ENCODE assay signal across 9 mouse cellular contexts in genomic region chr19:40225102-40225760, GRCm38 (mm10). TPM values are rescaled to one million over a fixed set of nuclear protein-coding genes. Genes with fewer than 3 reads are reported as not detected.
A peak's percentile ranks its signal among the peaks of the same experiment; 100 is the strongest.
DNase-seq lines count a peak whose midpoint lies in the region; ATAC-seq and TF ChIP-seq lines count a peak whose summit lies in the region.
"Had no signal": no experiment of that assay in that cellular context is flagged by ENCODE, and none has a peak within 500 bp of the region (broad histone marks: within the 10 kb centered on the region; RNA-seq: fewer than 3 reads in every experiment).

No protein-coding gene starts in this region.

- POLR2A ChIA-PET in Patski (lab: Charles Lee) = no interaction called here

- H3K27ac ChIP-seq in intestine, postnatal 0 days (ENCODE audit: low read depth, low read length) = no peak overlapping the region
- H3K27ac ChIP-seq in midbrain, embryonic 15.5 days = no peak overlapping the region
- H3K27ac ChIP-seq in stomach, postnatal 0 days (replicated peaks) = no peak overlapping the region
- H3K27ac ChIP-seq: embryonic facial prominence, embryonic 15.5 days had no signal

- no peaks in the 10 kb centered on the region for H3K4me1 ChIP-seq in intestine, postnatal 0 days (replicated peaks; ENCODE audit: control insufficient read depth, insufficient read depth, low read length)
- no peaks in the 10 kb centered on the region for H3K4me1 ChIP-seq in midbrain, embryonic 15.5 days
- no peaks in the 10 kb centered on the region; the same call in 1 of the 2 replicates for H3K4me1 ChIP-seq in stomach, postnatal 0 days (replicated peaks; ENCODE audit: control insufficient read depth, insufficient read depth)
- H3K4me1 ChIP-seq: embryonic facial prominence, embryonic 15.5 days had no signal

- CTCF ChIA-PET in Patski (lab: Charles Lee) = interaction anchor here (0.8 to 1.9 kb wide), 5 partner anchors 11 to 1246 kb away, joined by 3 to 7 read pairs (median 4); no protein-coding TSS in a partner anchor

- no peaks in the 10 kb centered on the region for H3K9me3 ChIP-seq in intestine, postnatal 0 days (ENCODE audit: control insufficient read depth)
- no peaks in the 10 kb centered on the region for H3K9me3 ChIP-seq in midbrain, embryonic 15.5 days
- H3K9me3 ChIP-seq in stomach, postnatal 0 days (ENCODE audit: control insufficient read depth, low read length) = no peaks in the 10 kb centered on the region
- H3K9me3 ChIP-seq: embryonic facial prominence, embryonic 15.5 days had no signal

- DNase-seq in 416B (ENCODE audit: low read depth) = peak; percentile 57
- DNase-seq in Patski (ENCODE audit: low read depth, low spot score) = no peak
- DNase-seq in cerebellum, postnatal 10 days = peak; percentile 89 to 92
- peak; percentile 68 to 72 for DNase-seq in frontal cortex, postnatal 25 days (ENCODE audit: low spot score in 2 of 2)
- DNase-seq in left cerebral cortex, postnatal 36 days (ENCODE audit: low spot score in 2 of 2) = peak; percentile 58 to 76
- peak; percentile 79 for DNase-seq in stomach, postnatal 0 days (ENCODE audit: low spot score)

- TF ChIP-seq CTCF in Patski (IDR thresholded peaks at IDR 0.05) = peak; percentile 95
- peak; percentile 91 for TF ChIP-seq CTCF in intestine, postnatal 0 days (IDR thresholded peaks at IDR 0.05; ENCODE audit: low read depth)
- peak; percentile 90 for TF ChIP-seq CTCF in stomach, postnatal 0 days (IDR thresholded peaks at IDR 0.05; ENCODE audit: low read depth)

- no peak for TF ChIP-seq EP300 in stomach, postnatal 0 days (optimal IDR thresholded peaks at IDR 0.05)

- peak; percentile 85 for ATAC-seq in Patski
- peak; percentile 26; the same call in 1 of the 2 replicates for ATAC-seq in intestine, postnatal 0 days
- peak; percentile 89 for ATAC-seq in midbrain, embryonic 15.5 days (replicated peaks)
- 0 out of 2 replicates have a peak, but pooled peaks have one; percentile 59 for ATAC-seq in stomach, postnatal 0 days (ENCODE audit: low FRiP score, low TSS enrichment)

- intact Hi-C loops in left cerebral cortex, postnatal 36 days (cut with DNase I) = loop anchor here (2.0 kb wide), 1 partner anchor 1242 kb away; no protein-coding TSS in a partner anchor

- in situ Hi-C loops in Patski (cut with MboI; ENCODE audit: low pct_unique_long_range_greater_than_20kb) = loop anchor here (5.0 kb wide), 1 partner anchor 1243 kb away; no protein-coding TSS in a partner anchor

- H3K27me3 ChIP-seq in Patski = no peaks in the 10 kb centered on the region
- H3K27me3 ChIP-seq in intestine, postnatal 0 days (replicated peaks; ENCODE audit: control insufficient read depth, insufficient read depth, low read length) = no peaks in the 10 kb centered on the region
- H3K27me3 ChIP-seq in midbrain, embryonic 15.5 days (replicated peaks) = no peaks in the 10 kb centered on the region
- H3K27me3 ChIP-seq in stomach, postnatal 0 days (ENCODE audit: control insufficient read depth, insufficient read depth, low read length) = no peaks in the 10 kb centered on the region
- H3K27me3 ChIP-seq: embryonic facial prominence, embryonic 15.5 days had no signal

- 68% methylated on average over 5 of the region's 5 CpGs for WGBS in intestine, postnatal 0 days
- WGBS in midbrain, embryonic 15.5 days = 70% methylated on average over 5 of the region's 5 CpGs
- 61% methylated on average over 5 of the region's 5 CpGs for WGBS in stomach, postnatal 0 days

- peaks cover 47% of the 10 kb centered on the region for H3K36me3 ChIP-seq in intestine, postnatal 0 days (ENCODE audit: control insufficient read depth, insufficient read depth)
- H3K36me3 ChIP-seq in midbrain, embryonic 15.5 days (replicated peaks) = no peaks in the 10 kb centered on the region
- peaks cover 4% of the 10 kb centered on the region; the same call in 1 of the 2 replicates for H3K36me3 ChIP-seq in stomach, postnatal 0 days (ENCODE audit: control insufficient read depth, insufficient read depth, low read length)

- no peak overlapping the region for H3K4me3 ChIP-seq in intestine, postnatal 0 days (ENCODE audit: low read depth, low read length)
- no peak overlapping the region for H3K4me3 ChIP-seq in midbrain, embryonic 15.5 days
- H3K4me3 ChIP-seq in stomach, postnatal 0 days (ENCODE audit: low read depth, low read length) = no peak overlapping the region
- H3K4me3 ChIP-seq: embryonic facial prominence, embryonic 15.5 days had no signal

- H3K9ac ChIP-seq in intestine, postnatal 0 days (ENCODE audit: low read depth, low read length) = no peak overlapping the region
- no peak overlapping the region for H3K9ac ChIP-seq in midbrain, embryonic 15.5 days
- no peak overlapping the region for H3K9ac ChIP-seq in stomach, postnatal 0 days (ENCODE audit: low read length)
- H3K9ac ChIP-seq: embryonic facial prominence, embryonic 15.5 days had no signal

- H3K4me2 ChIP-seq in intestine, postnatal 0 days (replicated peaks; ENCODE audit: low read depth) = no peak overlapping the region
- no peak overlapping the region for H3K4me2 ChIP-seq in midbrain, embryonic 15.5 days
- no peak overlapping the region for H3K4me2 ChIP-seq in stomach, postnatal 0 days (replicated peaks; ENCODE audit: low read depth)
- H3K4me2 ChIP-seq: embryonic facial prominence, embryonic 15.5 days had no signal

RNA-seq across cellular contexts. Expression of gene Cyp2c70, which starts 38.1 kb away (rescaled TPM):
- not detected for polyA plus RNA-seq in Patski (2021)
- 1.3 and 2.5 TPM in 2 replicates for polyA plus RNA-seq in intestine, postnatal 0 days (2015; fragmentation: Nextera tagmentation; extraction: Ambion mirVana)
- 1 to 10 TPM; 1.5 to 2.2 TPM for total RNA-seq in left cerebral cortex, postnatal 36 days (2021)
- not detected in 2 replicates for polyA plus RNA-seq in midbrain, embryonic 15.5 days (2015; fragmentation: Nextera tagmentation; extraction: Ambion mirVana)
- polyA plus RNA-seq in stomach, postnatal 0 days (2015; fragmentation: Nextera tagmentation; extraction: Ambion mirVana) = 0.67 and 0.93 TPM in 2 replicates
- polyA plus RNA-seq: embryonic facial prominence, embryonic 15.5 days had no signal

RNA-seq across cellular contexts. Expression of gene Pdlim1, which starts 46.4 kb away (rescaled TPM):
- 13.5 TPM for polyA plus RNA-seq in Patski (2021)
- polyA plus RNA-seq in intestine, postnatal 0 days (2015; fragmentation: Nextera tagmentation; extraction: Ambion mirVana) = 167 and 175 TPM in 2 replicates
- total RNA-seq in left cerebral cortex, postnatal 36 days (2021) = 10 to 100 TPM; 16.1 to 21.2 TPM
- polyA plus RNA-seq in midbrain, embryonic 15.5 days (2015; fragmentation: Nextera tagmentation; extraction: Ambion mirVana) = 9.6 and 10.4 TPM in 2 replicates
- polyA plus RNA-seq in stomach, postnatal 0 days (2015; fragmentation: Nextera tagmentation; extraction: Ambion mirVana) = 288 and 298 TPM in 2 replicates

Comparison
In these comparisons a context has a peak if more than half of its experiments do, and no peak if none do; other contexts are left out.
1. ATAC-seq: peak in every context shown above with its lines; median percentile 89 in midbrain, embryonic 15.5 days; 85 in Patski; 59 in stomach, postnatal 0 days; 26 in intestine, postnatal 0 days.
2. RNA of gene Pdlim1, which starts 46.4 kb away (polyA plus RNA-seq): 288 to 298 TPM in stomach, postnatal 0 days and 167 to 175 TPM in intestine, postnatal 0 days; 13.5 TPM in Patski (single experiment) and 9.6 to 10.4 TPM in midbrain, embryonic 15.5 days; every median in the first group is over 10 times any median in the second.
3. Peak in every context shown above with its lines, with median percentiles within 50 percentile points of each other: CTCF ChIP-seq.